In genomic region chr16:4085851-4086387, GRCm38 (mm10) we compare ENCODE assay signal across 22 mouse cellular contexts. TPM values are rescaled to one million over a fixed set of nuclear protein-coding genes. Genes with fewer than 3 reads are reported as not detected.
A peak's percentile ranks its signal among the peaks of the same experiment; 100 is the strongest.
DNase-seq lines count a peak whose midpoint lies in the region; ATAC-seq and TF ChIP-seq lines count a peak whose summit lies in the region.
"Had no signal": no experiment of that assay in that cellular context is flagged by ENCODE, and none has a peak within 500 bp of the region (broad histone marks: within the 10 kb centered on the region; RNA-seq: fewer than 3 reads in every experiment).

No protein-coding gene starts in this region.

- no peak overlapping the region for H3K4me3 ChIP-seq in heart, embryonic 12.5 days
- H3K4me3 ChIP-seq in intestine, postnatal 0 days (ENCODE audit: low read depth, low read length): no peak overlapping the region
- H3K4me3 ChIP-seq: embryonic facial prominence, embryonic 12.5 days; embryonic facial prominence, embryonic 15.5 days; hindbrain, embryonic 12.5 days; hindbrain, embryonic 15.5 days had no signal

- no peaks in the 10 kb centered on the region for H3K9me3 ChIP-seq in heart, embryonic 12.5 days (replicated peaks)
- no peaks in the 10 kb centered on the region for H3K9me3 ChIP-seq in intestine, postnatal 0 days (ENCODE audit: control insufficient read depth)
- H3K9me3 ChIP-seq: embryonic facial prominence, embryonic 12.5 days; embryonic facial prominence, embryonic 15.5 days; hindbrain, embryonic 12.5 days; hindbrain, embryonic 15.5 days had no signal

- 96% methylated on average over 9 of the region's 9 CpGs for WGBS in heart, embryonic 12.5 days
- 90% methylated on average over 9 of the region's 9 CpGs for WGBS in intestine, postnatal 0 days

- no peaks in the 10 kb centered on the region for H3K27me3 ChIP-seq in heart, embryonic 12.5 days (replicated peaks)
- no peaks in the 10 kb centered on the region for H3K27me3 ChIP-seq in intestine, postnatal 0 days (replicated peaks; ENCODE audit: control insufficient read depth, insufficient read depth, low read length)
- H3K27me3 ChIP-seq: CH12.LX; embryonic facial prominence, embryonic 12.5 days; embryonic facial prominence, embryonic 15.5 days; hindbrain, embryonic 12.5 days; hindbrain, embryonic 15.5 days had no signal

- no peak overlapping the region for H3K27ac ChIP-seq in heart, embryonic 12.5 days (ENCODE audit: poor library complexity, severe bottlenecking)
- peak overlapping the region; percentile 21; the same call in 1 of the 2 replicates for H3K27ac ChIP-seq in intestine, postnatal 0 days (ENCODE audit: low read depth, low read length)
- H3K27ac ChIP-seq: embryonic facial prominence, embryonic 12.5 days; embryonic facial prominence, embryonic 15.5 days; hindbrain, embryonic 12.5 days; hindbrain, embryonic 15.5 days had no signal

- no peak overlapping the region for H3K4me2 ChIP-seq in heart, embryonic 12.5 days
- H3K4me2 ChIP-seq in intestine, postnatal 0 days (replicated peaks; ENCODE audit: low read depth): no peak overlapping the region
- H3K4me2 ChIP-seq: embryonic facial prominence, embryonic 12.5 days; embryonic facial prominence, embryonic 15.5 days; hindbrain, embryonic 12.5 days; hindbrain, embryonic 15.5 days had no signal

- no peak for ATAC-seq in heart, embryonic 12.5 days (ENCODE audit: insufficient number of reproducible peaks, low FRiP score)
- ATAC-seq in intestine, postnatal 0 days: no peak
- ATAC-seq: forebrain, embryonic 14.5 days had no signal

- H3K36me3 ChIP-seq in heart, embryonic 12.5 days: peaks cover 81% of the 10 kb centered on the region
- H3K36me3 ChIP-seq in intestine, postnatal 0 days (ENCODE audit: control insufficient read depth, insufficient read depth): peaks cover 67% of the 10 kb centered on the region

- H3K4me1 ChIP-seq in heart, embryonic 12.5 days (replicated peaks): peaks cover 6% of the 10 kb centered on the region
- no peaks in the 10 kb centered on the region for H3K4me1 ChIP-seq in intestine, postnatal 0 days (replicated peaks; ENCODE audit: control insufficient read depth, insufficient read depth, low read length)
- H3K4me1 ChIP-seq: embryonic facial prominence, embryonic 12.5 days; embryonic facial prominence, embryonic 15.5 days; hindbrain, embryonic 12.5 days; hindbrain, embryonic 15.5 days had no signal

- H3K9ac ChIP-seq in heart, embryonic 12.5 days: no peak overlapping the region
- H3K9ac ChIP-seq in intestine, postnatal 0 days (ENCODE audit: low read depth, low read length): no peak overlapping the region
- H3K9ac ChIP-seq: embryonic facial prominence, embryonic 12.5 days; embryonic facial prominence, embryonic 15.5 days; forebrain, postnatal 0 days; hindbrain, embryonic 12.5 days; hindbrain, embryonic 15.5 days had no signal

- peak; percentile 80 for DNase-seq in heart, adult 11 months
- DNase-seq in 3134 (ENCODE audit: extremely low read depth, insufficient read length, low spot score) (peak; percentile 18), ZHBTc4 (ENCODE audit: low read depth, low spot score) (peak; percentile 18)
- DNase-seq in cerebellum, adult 8-10 months: no peak
- DNase-seq in layer of hippocampus, adult 11-12 months (ENCODE audit: low spot score): no peak
- DNase-seq in frontal cortex, postnatal 25 days (ENCODE audit: low spot score in 2 of 2): no peak
- DNase-seq: adrenal gland, postnatal 10 days; adrenal gland, postnatal 36 days; B cell, adult 2 months; cerebellum, adult 18-20 months; cerebellum, adult 9-11 months; cerebellum, postnatal 25 days; forebrain, postnatal 0 days; gastrocnemius, postnatal 36 days had no signal

- TF ChIP-seq CTCF in intestine, postnatal 0 days (IDR thresholded peaks at IDR 0.05; ENCODE audit: low read depth): no peak

RNA-seq across cellular contexts. Expression of gene Trap1, which starts 8.3 kb away (rescaled TPM):
- 97.3 and 102 TPM in 2 replicates for polyA plus RNA-seq in heart, embryonic 12.5 days (2016; fragmentation: Nextera tagmentation; extraction: Ambion mirVana)
- 33.9 and 35.3 TPM in 2 replicates for polyA plus RNA-seq in intestine, postnatal 0 days (2015; fragmentation: Nextera tagmentation; extraction: Ambion mirVana)

RNA-seq across cellular contexts. Expression of gene Dnase1, which starts 49.2 kb away (rescaled TPM):
- polyA plus RNA-seq in heart, embryonic 12.5 days (2016; fragmentation: Nextera tagmentation; extraction: Ambion mirVana): 3.4 and 5.0 TPM in 2 replicates
- 8.0 and 8.9 TPM in 2 replicates for polyA plus RNA-seq in intestine, postnatal 0 days (2015; fragmentation: Nextera tagmentation; extraction: Ambion mirVana)

Comparison
In these comparisons a context has a peak if more than half of its experiments do, and no peak if none do; other contexts are left out.
1. DNase-seq: peak in heart, adult 11 months (single experiment), 3134 (single experiment) and ZHBTc4 (single experiment); none in cerebellum, adult 8-10 months (single experiment), layer of hippocampus, adult 11-12 months (single experiment) and frontal cortex, postnatal 25 days (0 of 2).